Mouse (Mus musculus) urinary bladder, adult 18-20 months (tissue): ENCODE measurements around the gene Chrd.

ENCODE experiments used
- DNase-seq, 2 experiments: peaks; one replicate each; pipeline ENCODE4 v3.0.0; 2022; ENCODE audit warnings: low spot score in 2 of 2, mixed read lengths in 2 of 2

Gene Chrd

DNA sequence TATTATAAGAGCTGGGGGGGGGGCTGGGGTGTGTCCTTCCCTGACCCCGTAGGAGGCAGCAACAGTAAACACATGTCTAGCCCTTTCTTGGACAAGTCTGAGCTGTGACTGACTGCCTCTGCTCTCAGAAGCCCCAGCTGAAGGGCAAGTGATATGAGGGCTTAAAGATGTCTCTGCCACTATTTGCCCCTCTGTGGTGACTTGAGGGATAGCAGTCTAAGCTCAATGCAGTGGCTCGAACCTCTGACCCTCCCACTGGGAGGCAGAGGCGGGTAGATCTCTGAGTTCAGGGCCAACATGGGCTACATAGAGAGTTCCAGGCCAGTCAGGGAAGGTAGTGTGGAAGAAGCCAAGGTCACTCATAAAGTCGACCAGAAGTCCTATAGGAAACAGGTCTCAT lies 22.1 kb upstream of the Chrd start:
- DNase-seq: no peak

DNA sequence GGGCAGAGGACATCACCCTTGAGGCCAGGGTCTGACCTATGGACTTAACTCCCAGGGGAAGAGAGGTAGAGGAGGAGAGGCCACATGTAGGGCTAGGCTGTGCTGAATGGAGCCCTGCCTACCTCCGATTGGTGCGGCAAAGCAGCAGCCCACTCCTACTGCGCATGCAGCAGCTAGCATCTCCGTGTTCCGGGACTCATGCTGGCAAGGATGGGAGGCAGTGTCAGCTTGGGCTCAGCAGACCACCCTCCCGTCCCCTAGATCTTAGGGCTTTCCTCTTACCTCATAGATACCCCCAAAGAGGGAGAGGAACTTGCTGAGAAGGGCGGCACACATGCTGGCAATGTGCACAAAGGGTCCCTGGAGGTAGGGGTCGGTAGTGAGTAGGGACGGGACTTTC lies 20.7 kb upstream of the Chrd start:
- DNase-seq: no peak

DNA sequence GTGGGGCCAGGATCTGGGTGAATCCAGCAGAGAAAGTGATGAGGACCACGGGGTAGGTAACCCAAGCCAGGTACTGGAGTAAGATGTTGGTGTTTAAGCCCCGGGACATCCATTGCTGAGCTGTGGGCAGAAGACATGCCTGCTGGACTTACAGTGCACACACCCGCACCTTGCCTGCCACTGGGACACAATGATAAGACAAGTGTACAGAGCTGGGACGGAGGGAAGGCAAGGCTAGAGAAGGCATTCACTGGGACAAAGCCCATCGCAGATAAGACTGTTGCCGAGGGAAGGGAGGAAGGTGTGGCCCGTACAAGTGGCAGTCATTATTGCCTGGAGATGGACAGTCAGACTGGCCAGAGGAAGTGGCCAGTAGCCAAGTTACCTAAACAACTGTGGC lies 20.0 kb upstream of the Chrd start:
- DNase-seq: no peak

DNA sequence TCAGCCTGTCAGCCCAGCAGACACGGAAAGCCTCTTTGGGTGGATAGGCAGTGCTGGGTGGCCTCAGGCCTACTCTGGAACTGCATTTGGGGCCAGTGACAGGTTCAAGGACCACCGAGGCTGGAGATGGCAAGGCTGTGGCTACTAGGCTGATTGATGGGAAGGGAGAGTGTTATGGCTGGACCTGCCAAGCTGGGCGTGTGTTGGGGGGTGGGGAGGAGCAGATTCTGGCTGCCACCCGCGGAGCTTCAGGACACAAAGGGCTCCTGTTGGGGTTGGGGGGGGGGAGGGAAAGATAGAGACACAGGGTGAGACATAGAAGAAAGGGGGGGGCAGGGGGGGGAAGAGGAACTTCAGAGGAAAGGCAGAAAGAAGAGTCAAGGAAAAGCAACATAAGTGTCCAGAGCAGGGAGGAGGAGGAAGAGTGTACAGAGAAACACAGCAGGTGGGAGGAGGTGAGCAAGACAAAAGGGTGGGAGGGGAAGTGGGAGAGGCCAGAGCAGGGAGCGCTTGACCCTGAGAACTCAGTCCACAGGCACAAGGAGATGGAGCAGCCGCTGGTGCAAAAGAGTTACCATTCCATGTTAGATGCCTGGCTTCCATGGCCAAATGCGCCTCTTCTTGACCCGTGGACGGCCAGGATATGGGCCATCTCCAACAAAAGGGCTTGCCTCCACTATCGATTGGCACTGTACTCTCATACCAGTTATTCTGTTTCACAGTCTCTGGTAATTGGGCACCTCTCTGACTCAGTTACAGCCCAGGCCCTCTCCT lies 18.4 kb upstream of the Chrd start:
- no peak for DNase-seq

DNA sequence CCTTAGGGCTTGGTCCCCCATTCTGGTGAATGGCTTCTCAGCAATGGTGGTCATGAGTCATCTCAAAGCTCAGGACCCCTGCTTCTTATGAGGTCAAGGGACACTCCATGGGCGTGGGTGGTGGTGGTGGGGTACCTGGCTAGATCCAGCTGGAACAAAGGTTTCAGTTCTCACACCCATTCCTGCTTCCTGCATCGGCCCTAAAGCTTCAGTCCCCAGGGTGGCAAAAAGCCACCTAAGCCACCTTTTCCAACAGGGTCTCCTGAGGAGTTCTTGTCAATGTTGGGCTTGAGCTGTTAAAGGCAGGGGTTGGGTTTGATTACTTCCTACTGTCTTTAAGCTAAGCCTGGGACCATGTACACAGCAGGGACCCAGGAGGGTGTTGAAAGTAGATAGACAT lies 17.8 kb upstream of the Chrd start:
- no peak for DNase-seq

DNA sequence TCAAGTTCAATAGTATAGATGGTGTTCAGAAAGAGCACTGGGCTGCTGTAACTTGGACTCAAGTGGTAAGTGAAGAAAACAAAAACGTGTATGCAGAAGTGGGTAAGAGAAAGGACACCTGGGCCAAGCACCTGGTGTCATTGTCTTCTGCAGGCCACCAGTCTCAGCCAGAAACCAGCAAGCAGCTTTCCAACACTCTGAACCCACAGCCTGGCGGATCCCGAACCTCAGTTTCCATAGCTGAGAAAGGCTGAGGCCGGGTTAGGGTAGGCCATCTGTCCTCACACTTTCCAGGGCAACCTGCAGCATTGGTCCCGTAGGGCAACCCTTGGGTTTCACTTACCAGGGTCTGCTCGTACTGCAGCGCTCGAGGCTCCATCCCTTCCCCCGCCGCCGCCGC lies 17.4 kb upstream of the Chrd start:
- DNase-seq: no peak

DNA sequence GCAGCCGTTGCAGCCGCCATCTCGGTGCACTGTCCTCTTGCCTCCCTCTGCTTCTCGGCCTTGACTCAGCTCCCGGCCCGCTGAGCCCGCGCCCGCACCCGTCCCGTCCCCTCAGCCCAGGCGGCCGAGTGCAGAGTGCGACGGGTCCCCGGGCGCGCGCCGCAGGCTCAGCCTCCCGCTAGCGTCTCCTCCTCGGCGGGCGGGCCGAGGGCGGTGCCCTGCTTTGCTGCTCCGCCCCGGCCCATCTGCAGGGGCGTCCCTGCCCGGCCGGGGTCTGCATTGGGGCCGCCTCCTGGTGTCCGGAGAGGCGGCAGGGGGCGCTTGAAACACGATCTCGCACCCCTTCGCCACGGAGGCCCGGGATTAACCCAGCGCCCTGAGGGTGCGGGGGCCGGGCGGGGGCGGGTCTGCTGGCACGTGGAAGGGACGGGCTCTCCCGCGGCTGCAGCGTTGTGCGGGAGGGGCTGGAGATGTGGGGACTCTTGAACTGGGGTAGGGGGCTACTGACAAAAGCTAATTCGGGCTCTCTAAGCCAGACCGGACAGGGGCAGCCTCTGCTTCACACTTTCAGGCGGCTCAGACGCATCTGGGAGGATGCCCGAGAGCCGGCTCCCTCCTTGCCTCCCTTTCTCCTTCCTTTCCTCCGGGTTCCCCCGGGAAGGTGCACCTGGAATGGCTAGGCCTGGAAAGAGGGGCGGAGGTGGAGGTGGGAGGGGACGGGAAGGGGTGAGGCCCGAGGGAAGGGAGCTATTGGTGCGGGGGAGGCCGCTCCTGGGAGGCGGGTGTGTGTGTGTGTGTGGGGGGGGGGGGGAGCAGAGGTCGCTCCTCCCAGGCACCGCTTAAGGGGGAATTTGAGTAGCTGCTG lies 16.7 kb upstream of the Chrd start:
- DNase-seq: peak; percentile 68 to 84

DNA sequence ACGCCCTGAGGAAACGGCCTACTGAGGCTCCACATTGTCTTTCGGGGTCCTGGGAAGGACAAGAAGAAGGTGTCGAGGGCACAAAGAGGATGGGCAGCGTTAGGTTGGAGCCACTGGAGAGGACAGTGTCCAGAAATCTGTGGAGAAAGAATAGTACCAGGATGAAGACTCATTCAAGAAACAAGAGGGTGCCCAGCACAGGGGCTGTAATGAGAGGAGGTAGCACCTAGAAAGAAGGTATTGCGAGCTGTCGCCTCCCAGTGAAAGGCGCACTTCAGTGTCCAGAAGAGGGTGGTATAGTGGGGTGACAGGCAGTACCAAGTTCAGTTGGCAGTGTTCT lies 16.1 kb upstream of the Chrd start:
- DNase-seq: no peak

DNA sequence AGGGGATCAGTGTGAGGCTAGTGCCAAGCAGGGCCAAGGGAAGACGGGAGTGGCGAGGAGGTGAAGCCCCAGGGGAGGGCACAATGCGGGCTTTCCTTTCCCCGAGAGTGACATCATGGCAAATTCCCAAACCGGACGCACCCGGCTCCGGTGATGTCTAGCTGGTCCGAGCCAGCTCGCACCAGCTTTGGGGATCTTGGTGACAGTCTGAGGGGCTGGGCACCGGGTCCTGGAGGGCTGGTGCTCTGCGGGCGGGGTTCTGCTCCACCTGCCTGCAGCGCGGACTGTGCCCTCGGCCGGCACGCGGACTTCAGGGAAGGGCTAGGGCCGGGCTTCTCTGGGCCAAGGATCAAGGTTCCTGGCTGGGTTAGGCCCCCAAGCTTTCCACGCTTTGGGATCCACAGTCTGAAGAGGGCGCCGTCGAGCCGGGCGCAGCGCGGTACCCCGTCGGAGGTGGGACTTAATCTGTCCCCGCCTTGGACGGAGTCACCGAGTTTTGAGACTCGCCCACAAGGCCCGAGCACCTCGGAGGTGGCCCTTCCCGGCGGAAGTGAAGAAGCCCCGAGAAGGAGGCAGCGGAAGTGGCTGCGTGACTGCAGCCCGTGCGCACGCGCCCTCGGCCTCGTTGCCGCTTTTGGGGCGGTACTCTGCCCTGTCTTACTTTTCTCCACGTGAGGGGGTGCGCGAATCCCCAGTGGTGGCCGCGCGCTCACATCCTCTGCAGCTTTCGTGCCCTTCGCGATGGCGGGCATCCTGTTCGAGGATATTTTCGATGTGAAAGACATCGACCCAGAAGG lies 15.5 kb upstream of the Chrd start, which contains the start of the genes Polr2h and Clcn2:
Gene Polr2h (plus strand): TSS at position 485 of the 797 bp plus-strand sequence.
Gene Clcn2 (minus strand): TSS at position 566 of the 797 bp plus-strand sequence.
- peak; percentile 96 to 98 for DNase-seq

DNA sequence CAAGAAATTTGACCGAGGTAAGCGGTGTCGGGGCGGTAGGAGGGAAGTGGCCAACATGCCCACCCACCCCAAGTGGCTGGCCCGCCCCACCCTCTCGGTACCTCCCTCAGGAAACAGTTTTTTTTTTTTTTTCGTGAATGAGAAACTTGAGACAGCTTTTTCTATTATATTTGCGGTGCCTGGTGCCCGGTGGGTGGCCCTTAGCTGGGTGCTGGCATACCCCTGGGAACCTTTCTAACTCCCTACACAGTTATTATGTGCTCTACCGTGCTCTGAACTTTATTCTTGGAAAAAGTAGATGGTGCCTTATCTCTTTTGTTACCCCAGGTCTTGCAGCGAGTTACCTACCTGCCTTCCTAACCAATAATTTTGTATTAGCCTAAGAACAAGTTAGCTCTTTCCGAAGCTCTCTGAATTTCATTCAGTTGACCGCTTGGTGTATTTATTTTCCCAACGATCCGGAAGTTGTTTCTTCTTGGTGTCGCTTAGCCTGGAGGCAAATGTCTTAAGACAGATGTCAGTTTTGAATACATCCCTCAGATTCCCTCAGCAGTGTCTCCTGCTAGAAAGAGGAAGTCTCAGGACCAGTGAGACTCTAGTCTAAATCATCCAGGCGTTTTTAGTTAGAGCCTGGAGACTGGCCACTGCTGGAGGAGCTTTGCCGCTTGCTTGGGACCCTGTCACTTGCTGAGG lies 14.8 kb upstream of the Chrd start:
- no peak for DNase-seq

DNA sequence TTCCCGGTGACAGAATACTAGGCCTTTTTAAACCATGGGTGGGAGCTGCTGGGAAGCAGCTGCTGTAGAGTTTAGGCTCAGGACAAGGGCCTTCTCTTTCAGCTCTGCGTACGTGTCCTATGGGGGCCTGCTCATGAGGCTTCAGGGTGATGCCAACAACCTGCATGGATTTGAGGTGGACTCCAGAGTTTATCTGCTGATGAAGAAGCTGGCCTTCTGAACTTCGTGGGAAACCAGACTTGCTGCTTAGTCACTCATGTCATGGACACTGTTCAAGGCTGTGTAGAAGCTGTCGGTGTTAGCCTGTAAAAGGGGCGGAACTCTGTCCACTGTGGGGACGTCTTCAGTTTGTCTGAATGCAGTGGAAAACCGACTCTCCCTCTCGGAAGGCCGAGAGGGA lies 11.1 kb upstream of the Chrd start:
- DNase-seq: no peak

DNA sequence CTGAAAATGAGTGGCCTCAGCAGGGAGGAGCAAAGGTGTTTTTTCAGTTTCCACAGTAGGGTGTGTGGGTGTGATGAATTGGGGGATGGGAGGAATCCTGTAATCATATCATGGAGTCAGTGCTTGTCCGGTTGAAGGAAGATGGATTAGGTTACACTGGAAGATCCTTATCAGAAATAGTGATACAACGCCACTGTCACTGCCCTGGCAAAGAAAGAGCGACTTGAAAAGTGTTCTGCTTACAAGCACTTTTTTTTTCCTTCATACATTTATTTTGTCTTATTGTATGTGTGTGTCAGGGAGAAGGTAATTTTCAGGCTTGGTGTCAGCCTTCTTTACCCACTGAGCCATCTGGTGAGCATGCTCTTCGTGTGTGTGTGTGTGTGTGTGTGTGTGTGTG lies 10.2 kb upstream of the Chrd start:
- no peak for DNase-seq

DNA sequence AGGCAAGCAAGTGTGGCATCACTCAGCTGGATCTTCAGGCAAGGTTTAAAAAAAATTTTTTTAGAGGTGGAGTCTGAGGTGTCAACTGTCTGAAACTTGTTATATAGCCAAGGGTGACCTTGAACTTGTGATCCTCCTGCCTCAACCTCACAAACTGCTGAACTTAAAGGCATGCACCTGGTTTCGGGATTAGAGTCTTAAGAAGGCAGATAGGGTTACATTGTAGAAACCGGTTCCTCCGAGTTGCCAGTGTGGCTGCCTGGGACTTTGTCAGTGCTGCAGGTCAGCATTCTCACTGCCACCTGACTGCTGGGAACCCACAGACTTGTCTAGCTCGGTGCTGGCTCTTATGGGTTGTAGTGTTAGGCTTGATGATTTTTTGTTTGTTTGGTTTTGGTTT lies 9.7 kb upstream of the Chrd start:
- no peak for DNase-seq

DNA sequence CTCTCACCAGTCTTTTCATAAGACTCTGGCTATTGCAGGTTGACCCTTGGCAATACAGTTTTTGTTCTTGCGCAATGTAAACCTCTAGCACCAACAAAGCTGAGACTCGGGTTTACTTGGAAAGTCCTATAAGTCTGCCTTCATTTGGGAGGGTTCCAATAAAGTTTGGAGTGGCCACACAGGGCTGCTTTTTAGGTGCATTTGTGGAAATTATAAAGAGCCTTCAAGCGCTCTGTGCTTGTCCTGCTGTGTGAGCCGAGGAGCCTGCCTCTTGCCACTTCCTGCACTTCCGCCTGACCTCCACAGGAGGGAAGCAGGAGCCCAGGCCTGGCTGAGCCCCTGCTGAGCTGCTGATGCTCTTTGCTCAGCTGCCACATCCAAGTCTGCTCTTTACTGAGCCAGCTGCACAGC lies 8.6 kb upstream of the Chrd start:
- peak; percentile 22 to 52 for DNase-seq

DNA sequence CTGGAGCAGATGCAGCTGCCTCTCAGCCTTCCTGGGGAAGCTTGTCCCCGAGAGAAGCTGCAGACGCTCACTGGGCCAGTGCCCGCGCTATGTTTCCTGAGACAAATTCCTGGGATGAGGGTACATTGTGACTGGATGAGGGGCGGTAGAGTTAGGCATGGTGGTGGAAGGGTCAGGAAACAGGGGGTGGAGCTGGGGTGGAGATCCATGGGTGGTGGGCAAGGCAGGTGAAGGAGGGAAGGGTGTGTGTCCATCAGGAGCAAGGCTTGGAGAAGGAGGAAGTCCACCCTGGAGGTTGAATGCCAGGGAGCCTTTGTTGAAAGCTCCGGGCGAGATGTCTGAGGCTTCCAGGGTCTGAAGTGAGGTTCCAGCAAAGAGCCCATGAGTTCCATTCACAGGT lies 7.6 kb upstream of the Chrd start:
- DNase-seq: no peak

DNA sequence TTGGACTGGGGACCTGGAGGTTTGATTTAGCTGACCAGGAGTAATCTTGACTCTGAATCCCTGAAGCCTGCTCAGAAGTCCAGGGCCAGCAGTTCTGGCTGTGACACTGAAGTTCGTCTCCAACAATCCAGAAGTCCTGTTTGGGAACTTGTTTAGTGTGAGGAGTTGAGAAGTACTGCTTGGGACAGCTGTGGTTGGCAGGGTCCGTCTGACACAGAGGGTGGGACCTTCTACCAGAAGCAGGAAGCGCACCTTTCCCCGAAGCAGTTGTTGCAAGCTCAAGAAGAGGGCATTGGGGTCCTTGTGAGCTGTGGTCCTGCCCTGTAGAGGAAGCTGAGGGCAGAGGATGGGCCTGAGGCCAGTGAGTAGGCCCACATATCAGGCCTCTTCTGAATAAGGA lies 7.2 kb upstream of the Chrd start:
- no peak for DNase-seq

DNA sequence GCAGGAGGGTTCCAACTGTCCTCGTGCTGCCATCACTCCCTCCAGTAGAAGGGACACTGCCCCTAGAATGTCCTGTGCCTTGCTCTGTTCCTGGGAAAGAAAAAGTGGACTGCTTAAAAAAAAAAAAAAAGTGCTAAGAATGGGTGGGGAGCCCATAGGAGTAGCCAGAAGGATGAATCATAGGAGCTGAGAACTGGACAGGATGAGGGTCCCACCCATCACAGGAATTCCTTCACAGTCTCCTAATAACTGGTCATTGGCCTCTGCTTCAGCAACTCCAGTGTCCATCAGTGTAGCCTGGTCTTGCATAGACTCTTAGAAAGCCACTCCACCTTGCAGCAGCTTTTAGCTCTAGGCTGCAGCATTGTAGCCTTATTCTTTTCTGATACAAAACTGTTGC lies 6.5 kb upstream of the Chrd start:
- DNase-seq: no peak

DNA sequence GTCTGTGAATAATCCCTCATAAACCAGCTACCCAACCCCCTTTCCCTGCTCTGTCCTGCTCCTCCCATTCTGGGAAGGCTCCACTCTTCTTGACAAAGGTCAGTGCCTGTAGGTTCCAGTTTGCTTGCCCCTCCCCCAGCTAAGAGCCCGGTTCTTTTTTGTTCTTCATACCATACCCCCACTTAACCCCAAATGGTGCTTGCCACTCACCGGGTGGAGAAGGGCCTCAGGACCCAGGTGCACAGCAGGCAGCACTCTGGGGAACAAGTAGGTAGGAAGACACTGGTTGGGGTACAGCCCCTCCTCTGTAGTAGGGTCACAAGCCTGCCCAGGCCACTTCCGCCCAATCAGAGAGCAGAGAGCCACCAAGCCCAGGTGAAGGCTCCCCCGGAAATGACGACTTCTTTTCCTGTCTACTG lies 2.6 kb upstream of the Chrd start:
- DNase-seq: no peak

DNA sequence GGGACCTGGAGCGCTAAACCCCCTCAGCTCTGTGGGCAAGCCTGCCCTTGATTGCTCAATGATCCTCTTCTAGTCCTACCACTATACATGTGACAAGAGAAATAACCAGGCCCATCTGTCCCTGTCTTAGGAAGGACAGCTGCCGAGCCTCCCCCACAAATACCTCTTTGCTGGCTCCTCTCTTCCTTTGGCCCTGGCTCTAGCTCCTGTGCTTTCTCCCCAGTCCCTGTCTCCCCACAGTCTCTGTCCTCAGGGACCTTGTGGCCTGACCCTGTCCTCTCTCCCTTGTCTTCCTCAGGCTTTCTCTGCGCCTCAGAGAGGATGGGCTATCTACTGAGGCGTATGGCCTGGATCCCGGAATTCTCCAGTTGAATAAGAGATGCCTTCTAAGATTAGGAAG lies 1.2 kb upstream of the Chrd start:
- no peak for DNase-seq

DNA sequence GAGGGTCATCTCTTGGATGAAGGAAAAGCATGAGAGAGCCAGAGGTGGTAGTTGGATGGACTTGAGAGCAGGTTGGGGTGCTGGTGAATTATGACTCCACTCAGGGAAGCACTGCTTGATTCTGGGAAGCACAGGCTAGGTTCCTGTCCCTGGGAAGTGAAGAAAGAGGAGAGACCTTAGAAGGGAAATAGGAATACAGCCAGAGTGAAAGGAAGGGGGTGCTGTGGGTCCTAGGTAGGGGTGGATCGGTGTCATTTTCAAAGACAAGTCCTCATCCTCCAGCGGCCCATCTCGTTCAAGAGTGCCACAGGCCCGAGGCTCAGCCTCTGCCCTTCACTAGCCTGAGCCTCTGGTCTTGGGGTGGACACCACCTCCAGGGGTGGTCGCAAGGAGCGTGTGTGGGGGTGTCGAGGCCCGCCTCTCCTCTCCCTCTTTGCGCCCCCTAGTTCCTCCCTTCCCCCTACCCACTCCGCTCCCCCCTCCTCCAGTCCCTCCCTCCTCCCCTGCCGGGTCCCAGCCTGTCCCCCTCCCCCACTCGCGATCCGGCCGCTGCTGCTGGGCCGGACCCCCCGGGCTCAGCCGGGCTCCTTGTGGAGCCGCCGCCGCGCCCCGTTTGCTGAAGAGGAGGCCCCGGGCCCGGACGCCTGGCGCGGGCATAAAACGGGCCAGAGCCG lies 539 bp upstream of the Chrd start:
- DNase-seq: no peak
